Mouse (Mus musculus) olfactory bulb, adult 2 months (tissue): ENCODE data around the gene Zmym6.

Experiments used
- CTCF ChIP-seq: fragments of 200-500 bp; IDR thresholded peaks from 2 replicates; pipeline ENCODE4 v1.5.1; 2012; ENCODE audit warnings: low read depth, mild to moderate bottlenecking, low read length, moderate library complexity; ENCODE audit not compliant: insufficient read depth
- POLR2A ChIP-seq: fragments of 200-500 bp; IDR thresholded peaks from 2 replicates; pipeline ENCODE4 v1.6.1; 2012; ENCODE audit warnings: mild to moderate bottlenecking, low read depth, low read length, moderate library complexity; ENCODE audit not compliant: insufficient read depth

DNA sequence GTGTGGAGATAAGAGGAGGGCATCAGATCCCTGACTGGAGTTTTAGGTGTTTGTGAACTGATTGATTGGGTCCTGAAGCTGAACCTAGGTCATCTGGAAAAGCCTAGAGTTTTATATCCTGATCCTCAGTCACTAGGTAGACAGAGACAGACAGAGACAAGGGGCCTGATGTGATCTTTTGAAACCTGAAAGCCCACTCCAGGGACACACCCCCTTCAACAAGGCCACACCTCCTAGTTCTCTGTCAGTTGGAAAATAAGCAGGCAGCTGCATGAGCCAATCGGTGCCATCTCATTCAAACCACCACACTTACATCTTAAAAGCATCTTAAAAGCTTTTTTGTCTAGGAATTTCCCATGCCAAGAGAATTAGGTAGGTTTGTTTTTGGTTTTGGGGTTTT lies 3.6 kb downstream of the Zmym6 start:
- TF ChIP-seq CTCF (no peak), POLR2A (no peak)
